Mouse (Mus musculus) Patski (cell line): Measurements from ENCODE around the gene Megf6. TPM values are rescaled to one million over a fixed set of nuclear protein-coding genes. Genes with fewer than 3 reads are reported as not detected.

Experiments
- ATAC-seq: fragments of 100-300 bp; one replicate; pipeline ENCODE4 v1.8.0; 2021
- CTCF ChIA-PET: fragments of 350-600 bp; sonication (Branson Sonifier 250); formaldehyde crosslinking; loops from one replicate; lab custom pipeline; 2022; ENCODE audit warnings: inconsistent platforms; lab: Charles Lee
- POLR2A ChIA-PET: fragments of 350-600 bp; sonication (Branson Sonifier 250); formaldehyde crosslinking; loops from one replicate; lab custom pipeline; 2022; ENCODE audit warnings: antibody characterized with exemption, inconsistent platforms; lab: Charles Lee
- DNase-seq: peaks from one replicate; pipeline ENCODE4 v3.0.0-alpha.2; 2011; ENCODE audit warnings: low read depth, low spot score
- H3K27me3 ChIP-seq: fragments of 371-371 bp; one replicate; pipeline ENCODE4 v1.5.1; 2021
- CTCF ChIP-seq: fragments of 100-300 bp; IDR thresholded peaks from one replicate; pipeline ENCODE4 v1.5.1; 2021
- in situ Hi-C: fragments of 300-500 bp; cut with MboI; formaldehyde crosslinking; loops from 3 replicates; pipeline ENCODE4 v1.11.1; 2018; ENCODE audit warnings: low pct_unique_long_range_greater_than_20kb, mixed read lengths
- polyA plus RNA-seq: library from polyadenylated mRNA; unstranded; gene quantifications from one replicate; pipeline ENCODE4 v1.2.3, GENCODE M21; 2021

Gene Megf6
- polyA plus RNA-seq, 1 experiment from 2014 or later = 2.0 TPM

DNA sequence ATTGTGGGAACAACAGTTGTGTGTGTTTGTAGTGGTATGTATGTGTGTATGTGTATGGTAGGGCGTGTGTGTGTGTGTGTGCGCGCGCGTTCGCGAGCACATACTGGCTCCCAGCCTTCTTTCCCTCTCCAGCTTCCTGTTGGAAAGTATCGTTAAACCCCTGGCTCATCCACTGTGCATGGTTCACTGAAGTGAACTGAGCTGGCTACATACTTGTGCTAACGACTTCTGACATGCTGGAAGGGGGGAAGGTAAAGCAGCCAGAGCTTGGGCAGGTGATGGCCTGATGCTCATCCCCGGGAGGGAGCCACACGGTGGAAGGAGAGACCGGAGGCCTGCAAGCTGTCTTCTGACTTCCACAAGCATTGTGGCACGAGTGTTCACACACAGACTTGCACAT is 40.9 kb downstream of the Megf6 start:
- ChIA-PET CTCF (interaction anchor here (1.5 kb wide), 1 partner anchor 45 kb away, joined by 5 read pairs; no protein-coding TSS in a partner anchor), POLR2A (no interaction called here)
- in situ Hi-C loops = no loop called here
- ATAC-seq (no peak), DNase-seq (no peak)
- no peaks in the 10 kb centered on the region for H3K27me3 ChIP-seq
- TF ChIP-seq CTCF = no peak

DNA sequence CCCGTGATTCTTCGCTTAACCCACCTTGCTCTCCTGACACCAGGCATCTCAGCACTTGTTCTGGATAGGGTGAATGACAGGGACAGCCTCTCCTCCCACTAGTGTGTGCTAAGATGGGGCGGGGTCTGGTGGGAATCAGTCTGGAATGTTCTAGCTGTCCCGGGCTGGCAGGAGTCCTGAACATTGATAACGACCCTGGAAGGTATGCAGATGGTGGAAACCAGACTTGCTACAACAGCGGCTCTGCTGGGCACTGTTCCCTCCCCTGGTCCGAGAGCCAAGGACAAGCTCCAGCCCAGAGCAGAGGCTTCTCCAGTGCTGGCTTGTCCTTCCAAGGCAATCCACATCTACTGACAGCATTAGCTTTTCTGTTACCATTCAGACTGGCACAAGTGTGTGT is 43.1 kb downstream of the Megf6 start:
- no peak for ATAC-seq

DNA sequence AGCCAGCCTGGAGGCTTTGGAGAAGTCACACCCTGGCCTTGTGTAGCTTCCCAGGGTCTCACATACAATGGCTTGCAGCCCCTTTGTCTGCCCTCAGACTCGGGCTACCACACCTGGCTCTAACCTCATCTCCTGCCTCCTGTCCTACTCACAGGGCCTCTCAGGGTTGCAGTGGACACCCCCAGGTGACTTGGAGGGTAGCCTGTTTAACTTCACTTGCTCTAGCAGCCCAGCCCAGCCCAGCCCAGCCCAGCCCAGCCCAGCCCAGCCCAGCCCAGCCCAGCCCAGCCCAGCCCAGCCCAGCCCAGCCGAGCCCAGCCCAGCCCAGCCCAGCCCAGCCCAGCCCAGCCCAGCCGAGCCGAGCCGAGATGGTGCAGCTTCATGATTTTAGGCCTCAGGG is 43.5 kb downstream of the Megf6 start:
- CTCF ChIA-PET = no interaction called here
- TF ChIP-seq CTCF = no peak
- DNase-seq (no peak), ATAC-seq (no peak)
- in situ Hi-C loops = no loop called here
- no peaks in the 10 kb centered on the region for H3K27me3 ChIP-seq
- POLR2A ChIA-PET = no interaction called here

More for the DNA sequence above, 43.1 kb downstream of the Megf6 start:
- POLR2A ChIA-PET = no interaction called here
- DNase-seq = no peak
- in situ Hi-C loops = no loop called here
- no peaks in the 10 kb centered on the region for H3K27me3 ChIP-seq
- no peak for TF ChIP-seq CTCF
- CTCF ChIA-PET = no interaction called here

GRCm38 (mm10) chr4:154217711-154218350 is 47.3 kb downstream of the Megf6 start:
- no peaks in the 10 kb centered on the region for H3K27me3 ChIP-seq
- ATAC-seq = peak; percentile 38
- ChIA-PET POLR2A (no interaction called here), CTCF (interaction anchor here (0.8 kb wide), 1 partner anchor 64 kb away, joined by 3 read pairs; no protein-coding TSS in a partner anchor)
- DNase-seq = no peak
- no peak for TF ChIP-seq CTCF
- in situ Hi-C loops = no loop called here

- in situ Hi-C loops = no loop called here
- H3K27me3 ChIP-seq = no peaks in the 10 kb centered on the region
- CTCF ChIA-PET = no interaction called here
- ATAC-seq (no peak), DNase-seq (no peak)
- POLR2A ChIA-PET = no interaction called here
- TF ChIP-seq CTCF = no peak
Observed at GRCm38 (mm10) chr4:154222773-154223172, 52.2 kb downstream of the Megf6 start.

DNA sequence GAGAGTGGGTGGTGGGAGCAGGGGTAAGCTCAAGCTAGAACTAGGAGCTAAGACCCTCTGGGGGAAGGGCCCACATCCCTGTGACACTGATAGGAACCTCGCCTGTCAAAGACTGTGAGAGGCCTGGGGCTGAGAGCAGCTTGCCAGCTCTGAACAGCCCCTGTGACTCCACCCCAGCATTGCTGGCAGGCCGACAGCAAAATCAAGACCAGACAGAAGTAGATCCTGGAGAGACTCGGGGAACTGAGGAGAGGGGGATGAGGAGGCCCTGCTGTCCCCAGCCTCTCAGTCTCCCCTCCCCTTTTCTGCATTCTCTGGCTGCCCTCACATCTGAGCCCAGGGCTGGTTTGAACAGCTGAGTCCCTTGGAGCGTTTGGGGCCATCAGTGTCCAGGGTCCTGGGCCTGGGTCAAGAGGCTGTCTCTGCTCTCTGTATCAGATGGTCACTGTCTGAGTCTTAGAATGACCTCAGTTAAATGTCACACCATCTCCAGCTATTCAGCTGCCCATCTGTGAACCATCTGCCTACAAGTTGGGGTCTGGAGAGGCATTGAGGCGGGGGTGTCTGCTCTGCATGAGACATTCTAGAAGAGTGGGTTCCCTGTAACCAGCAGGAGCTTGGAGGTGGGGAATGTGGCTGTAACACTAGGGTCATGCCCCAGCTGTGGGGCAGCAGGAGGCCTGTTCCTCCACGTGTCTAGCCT is 53.9 kb downstream of the Megf6 start:
- CTCF ChIA-PET = interaction anchor here (1.2 kb wide), 1 partner anchor 23 kb away, joined by 3 read pairs; no protein-coding TSS in a partner anchor
- no peak for DNase-seq
- in situ Hi-C loops = no loop called here
- POLR2A ChIA-PET = no interaction called here
- H3K27me3 ChIP-seq = no peaks in the 10 kb centered on the region
- no peak for TF ChIP-seq CTCF
- no peak for ATAC-seq

DNA sequence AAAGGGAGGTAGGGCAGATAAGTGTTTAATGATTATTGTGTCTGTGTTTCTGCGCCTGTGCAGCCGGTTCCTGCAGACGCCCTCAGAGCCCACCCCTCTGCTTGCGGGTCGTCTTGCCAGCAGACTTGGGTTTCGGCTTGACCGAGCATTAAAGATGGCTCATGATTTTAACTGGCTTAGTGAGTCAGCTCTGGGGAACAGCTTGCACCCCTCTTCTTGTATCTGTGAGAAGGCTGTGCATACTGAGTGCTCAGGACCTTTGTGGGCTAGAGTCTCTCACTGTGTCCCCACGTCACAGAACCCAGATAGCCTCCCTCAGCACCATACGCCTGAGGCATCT is 54.4 kb downstream of the Megf6 start:
- ChIA-PET POLR2A (no interaction called here), CTCF (no interaction called here)
- ATAC-seq = peak; percentile 79
- H3K27me3 ChIP-seq = no peaks in the 10 kb centered on the region
- in situ Hi-C loops = loop anchor here (25.0 kb wide), 1 partner anchor 1738 kb away; the partner anchor contains the start of genes Kcnab2 and Nphp4
- no peak for TF ChIP-seq CTCF
- peak; percentile 85 for DNase-seq

- ChIA-PET CTCF (interaction anchor here (1.4 kb wide), 1 partner anchor 19 kb away, joined by 4 read pairs; no protein-coding TSS in a partner anchor), POLR2A (no interaction called here)
- no peak for TF ChIP-seq CTCF
- in situ Hi-C loops = loop anchor here (25.0 kb wide), 1 partner anchor 1739 kb away; the partner anchor contains the start of genes Kcnab2 and Nphp4
- DNase-seq (no peak), ATAC-seq (no peak)
- no peaks in the 10 kb centered on the region for H3K27me3 ChIP-seq
Observed at GRCm38 (mm10) chr4:154226678-154227077, 56.1 kb downstream of the Megf6 start.

GRCm38 (mm10) chr4:154228336-154228735 is 57.8 kb downstream of the Megf6 start:
- in situ Hi-C loops = loop anchor here (25.0 kb wide), 1 partner anchor 1741 kb away; the partner anchor contains the start of genes Kcnab2 and Nphp4
- ChIA-PET POLR2A (no interaction called here), CTCF (interaction anchor here (1.5 kb wide), 1 partner anchor 18 kb away, joined by 3 read pairs; no protein-coding TSS in a partner anchor)
- ATAC-seq (no peak), DNase-seq (no peak)
- TF ChIP-seq CTCF = no peak
- no peaks in the 10 kb centered on the region for H3K27me3 ChIP-seq

DNA sequence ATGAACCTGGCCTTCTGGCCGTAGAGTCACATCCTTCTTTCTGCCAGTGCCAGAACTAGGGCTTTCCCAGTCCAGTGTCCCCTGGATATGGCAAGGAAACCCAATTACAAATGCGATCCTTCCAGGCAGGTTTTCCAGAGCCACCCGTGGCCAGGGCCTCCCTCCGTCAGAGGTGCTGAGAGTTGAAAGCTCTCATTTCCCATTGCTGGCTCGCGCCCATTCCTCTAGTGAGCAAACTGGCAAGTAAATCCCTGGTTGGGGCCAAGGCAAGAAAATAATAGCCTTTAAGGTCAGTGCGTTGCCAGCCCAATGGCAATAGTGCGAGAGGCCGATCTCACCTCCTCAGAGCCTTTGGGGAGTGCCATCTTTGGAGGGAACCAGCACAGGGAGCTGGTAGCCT is 59.0 kb downstream of the Megf6 start:
- POLR2A ChIA-PET = no interaction called here
- DNase-seq = no peak
- no peak for TF ChIP-seq CTCF
- CTCF ChIA-PET = interaction anchor here (1.5 kb wide), 1 partner anchor 17 kb away, joined by 3 read pairs; no protein-coding TSS in a partner anchor
- H3K27me3 ChIP-seq = no peaks in the 10 kb centered on the region
- in situ Hi-C loops = loop anchor here (25.0 kb wide), 1 partner anchor 1742 kb away; the partner anchor contains the start of genes Kcnab2 and Nphp4
- no peak for ATAC-seq

GRCm38 (mm10) chr4:154231380-154231779 is 60.9 kb downstream of the Megf6 start:
- POLR2A ChIA-PET = no interaction called here
- in situ Hi-C loops = loop anchor here (25.0 kb wide), 1 partner anchor 1744 kb away; the partner anchor contains the start of genes Kcnab2 and Nphp4
- DNase-seq = peak; percentile 77
- ATAC-seq = peak; percentile 71
- no peak for TF ChIP-seq CTCF
- no peaks in the 10 kb centered on the region for H3K27me3 ChIP-seq
- CTCF ChIA-PET = no interaction called here
